Mouse (Mus musculus) megakaryocyte, embryonic 14.5 days (primary cell): ENCODE measurements around the gene Gab3.

Source experiments
- FLI1 ChIP-seq: IDR thresholded peaks from 2 replicates; pipeline ENCODE4 v1.6.1; 2012; ENCODE audit warnings: low read length, inconsistent platforms, mixed read lengths
- GATA1 ChIP-seq: IDR thresholded peaks from 3 replicates; pipeline ENCODE4 v1.6.1; 2012; ENCODE audit warnings: mixed read lengths, low read length, inconsistent platforms, borderline replicate concordance

- no peak for TF ChIP-seq GATA1
- no peak for TF ChIP-seq FLI1
Observed at GRCm38 (mm10) chrX:75046921-75047635, 38.2 kb downstream of the Gab3 start.
